Mouse (Mus musculus) T-cell, adult 2 months (primary cell): Measurements from ENCODE around the gene Shcbp1l.
A peak's percentile ranks its signal among the peaks of the same experiment; 100 is the strongest.
"Not testable (repeated sequence)": the region's sequence is repeated elsewhere in the genome, so short reads cannot be mapped to it uniquely, and the experiment has no call there.

ENCODE experiments used
- DNase-seq: peaks from one replicate; pipeline ENCODE4 v3.0.0; 2022; ENCODE audit warnings: low spot score

The Shcbp1l gene

DNA sequence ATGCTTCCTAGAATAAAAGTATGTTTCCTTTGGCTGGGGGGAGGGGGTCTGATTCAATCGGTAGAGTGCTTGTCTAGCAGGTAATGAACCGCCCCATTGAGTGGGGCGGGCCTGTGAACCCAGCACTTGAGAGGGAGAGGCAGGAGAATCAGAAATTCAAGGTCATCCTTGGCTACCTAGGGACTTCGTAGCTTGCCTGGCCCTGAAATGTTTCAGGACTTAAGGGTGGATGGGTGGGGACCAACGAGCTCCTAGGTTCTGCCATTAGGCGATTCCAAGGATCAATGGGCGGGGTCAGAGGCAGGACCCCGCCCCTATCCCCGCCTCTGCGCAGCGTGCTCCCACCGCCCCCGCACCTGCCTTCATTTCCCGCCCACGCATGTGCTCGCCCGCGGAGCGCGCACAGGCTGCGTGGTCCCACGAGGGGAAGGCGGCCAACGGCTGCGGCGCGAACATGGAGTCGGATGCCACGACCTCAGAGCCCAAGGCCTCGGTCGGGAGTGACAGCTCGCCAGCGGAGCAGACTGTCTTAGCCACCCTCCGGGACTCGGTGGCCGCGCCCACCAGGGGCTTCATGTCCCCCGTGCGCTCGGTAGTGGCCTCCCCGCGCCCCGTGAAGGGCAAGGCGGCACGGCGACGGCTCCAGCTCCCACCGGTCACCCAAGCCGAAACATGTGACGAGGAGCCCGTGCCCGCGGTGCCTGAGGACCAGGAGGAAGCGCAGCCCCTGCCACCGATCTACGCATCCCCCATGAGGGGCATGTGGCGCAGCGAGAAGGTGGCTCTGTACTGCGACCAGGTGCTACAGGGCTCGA, at the start of gene Shcbp1l:
Gene Shcbp1l (plus strand): TSS at position 393 of the 815 bp plus-strand sequence.
- DNase-seq = peak; percentile 74

DNA sequence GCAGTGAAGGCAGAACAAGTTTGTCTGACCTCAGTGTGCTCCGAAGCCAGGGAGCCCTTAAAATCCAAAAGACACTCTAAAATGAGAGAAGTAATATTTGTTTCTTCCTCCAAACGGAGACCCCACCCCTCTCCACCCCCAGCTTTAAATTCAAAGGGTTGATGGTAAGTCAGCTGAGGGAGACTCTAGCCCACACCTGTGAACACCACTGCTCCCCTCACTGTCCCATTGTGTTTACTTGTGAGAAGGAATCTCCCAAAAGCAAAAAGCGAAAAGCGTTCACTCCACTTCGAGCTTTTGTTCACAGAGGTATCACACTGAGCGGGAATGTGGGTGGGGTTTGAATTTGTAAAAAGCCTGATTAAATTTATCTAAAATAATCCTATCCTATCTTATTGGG, 48.5 kb upstream of the Shcbp1l start:
- no peak for DNase-seq

GRCm38 (mm10) chr1:153378587-153378986, 46.4 kb upstream of the Shcbp1l start:
- DNase-seq = no peak

GRCm38 (mm10) chr1:153379832-153380231, 45.1 kb upstream of the Shcbp1l start:
- DNase-seq = peak; percentile 27

DNA sequence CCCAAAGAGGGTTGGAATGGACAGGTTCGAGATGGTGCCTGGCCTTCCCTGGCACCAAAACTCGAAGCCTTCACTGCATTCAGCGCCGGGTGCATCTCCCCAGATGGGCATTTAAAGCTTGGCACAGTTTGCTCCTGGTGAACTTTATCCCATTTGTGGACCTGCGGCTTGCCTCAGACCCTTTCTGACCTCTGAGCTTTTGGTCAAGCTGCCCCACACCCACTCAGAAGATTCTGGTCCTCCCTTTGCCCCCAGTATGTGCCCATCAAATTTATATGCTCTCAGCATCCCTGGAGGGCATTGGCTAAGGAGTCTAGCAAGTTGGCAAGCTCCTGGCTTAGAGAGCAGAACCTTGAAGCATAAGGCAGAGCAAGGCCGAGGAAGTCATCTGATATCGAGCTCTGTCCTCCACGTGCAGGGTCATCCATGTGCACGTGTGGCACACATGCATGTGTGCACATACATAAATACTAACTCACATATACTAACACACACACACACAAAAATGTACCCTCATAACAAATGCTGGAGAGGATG, 44.1 kb upstream of the Shcbp1l start:
- DNase-seq = no peak

GRCm38 (mm10) chr1:153385081-153385480, 39.9 kb upstream of the Shcbp1l start:
- no peak for DNase-seq

DNA sequence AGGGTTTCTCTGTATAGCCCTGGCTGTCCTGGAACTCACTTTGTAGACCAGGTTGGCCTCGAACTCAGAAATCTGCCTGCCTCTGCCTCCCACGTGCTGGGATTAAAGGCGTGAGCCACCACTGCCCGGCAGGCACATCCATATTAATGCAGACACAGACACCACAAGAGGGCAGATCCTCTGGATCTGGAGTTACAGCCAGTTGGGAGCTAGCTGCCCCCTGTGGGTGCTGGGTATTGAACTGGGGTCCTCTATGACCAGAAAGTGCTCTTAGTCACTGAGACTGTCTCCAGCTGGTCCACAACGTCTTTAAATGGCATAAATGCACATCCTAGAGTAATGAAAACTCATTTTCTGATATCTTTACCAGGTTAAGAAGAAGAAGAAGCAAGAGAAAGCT, 39.3 kb upstream of the Shcbp1l start:
- not testable (repeated sequence) for DNase-seq

DNA sequence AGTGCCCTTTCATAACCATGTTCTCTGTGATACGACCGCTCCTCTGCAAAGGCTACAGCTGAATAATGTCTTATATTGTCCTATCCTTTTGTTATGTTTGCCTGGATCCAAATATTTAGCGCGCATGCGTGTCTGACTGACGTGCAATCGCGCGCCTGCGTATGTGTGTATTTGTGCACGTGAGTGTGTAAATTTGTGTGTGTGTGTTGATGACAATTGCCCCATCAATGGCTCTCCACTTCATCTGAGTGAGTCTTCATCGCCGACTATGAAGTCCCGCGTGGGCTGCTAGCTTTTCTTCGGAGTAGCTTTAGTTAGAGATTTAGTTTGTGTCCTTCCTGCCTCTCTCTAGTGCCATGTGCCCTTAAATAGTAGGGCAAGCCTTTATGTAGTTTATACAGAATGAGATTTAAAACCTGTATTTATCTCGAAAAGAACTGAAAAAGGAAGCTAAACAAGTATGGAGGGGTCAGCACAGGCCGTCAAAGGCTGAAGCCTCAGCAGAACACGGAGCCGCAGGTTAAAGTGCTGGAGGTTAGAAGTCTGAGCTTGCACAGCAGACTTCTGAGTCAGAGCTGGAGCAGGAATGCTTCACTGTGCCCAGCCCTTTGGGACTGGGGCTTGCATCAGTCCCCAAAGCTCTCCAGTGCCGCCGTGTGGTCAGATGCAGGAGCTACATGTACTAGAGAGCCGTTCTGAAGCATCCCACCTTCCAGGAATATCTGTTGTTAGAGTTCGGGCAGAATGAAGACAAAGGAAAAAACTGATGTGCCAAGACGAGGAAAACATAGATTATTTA, 38.5 kb upstream of the Shcbp1l start:
- DNase-seq = peak; percentile 48

- not testable (repeated sequence) for DNase-seq
These were observed 29.3 kb upstream of the Shcbp1l start for GRCm38 (mm10) chr1:153395706-153396105.

GRCm38 (mm10) chr1:153401765-153402164, 23.2 kb upstream of the Shcbp1l start:
- peak; percentile 24 for DNase-seq

DNA sequence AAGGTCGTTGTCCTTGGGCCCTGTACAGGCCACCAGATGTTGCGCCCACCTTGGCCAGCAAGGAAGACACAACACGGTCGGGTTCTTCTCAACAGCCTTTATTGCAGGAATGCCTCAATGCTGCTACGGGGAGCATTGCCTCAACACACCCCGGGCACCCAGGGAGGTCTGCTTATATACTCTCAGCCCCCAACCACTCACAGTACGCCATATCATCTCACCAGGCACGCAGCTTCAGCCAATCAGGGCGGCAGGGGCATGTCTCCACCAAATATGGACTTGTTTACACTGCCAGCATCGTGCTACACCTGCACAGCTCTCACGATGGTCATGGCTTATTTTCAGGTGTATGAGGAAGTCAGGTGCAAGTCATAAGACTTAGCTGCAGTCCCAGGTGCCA, 17.3 kb upstream of the Shcbp1l start:
- not testable (repeated sequence) for DNase-seq

- DNase-seq = not testable (repeated sequence)
These were observed 16.7 kb upstream of the Shcbp1l start for GRCm38 (mm10) chr1:153408296-153408695.

DNA sequence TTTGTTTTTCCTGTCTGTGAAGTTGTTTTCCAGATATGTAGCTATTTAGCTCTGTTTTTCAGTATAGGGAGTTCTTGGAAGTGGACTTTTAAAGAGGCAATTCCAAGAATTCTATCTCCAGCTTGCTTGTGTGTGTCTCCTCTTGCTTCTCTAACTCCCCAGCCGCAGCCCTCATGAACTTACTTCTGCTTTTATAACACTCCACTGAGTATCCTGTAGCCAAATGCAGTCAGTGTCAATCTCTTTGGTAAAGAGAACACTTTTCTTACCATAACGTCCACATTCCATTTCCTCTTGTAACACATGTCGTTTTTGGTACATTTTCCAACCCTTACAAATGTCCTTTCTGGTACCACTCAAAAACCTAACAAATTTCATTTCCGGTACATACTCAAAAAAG, 14.0 kb upstream of the Shcbp1l start:
- not testable (repeated sequence) for DNase-seq

- no peak for DNase-seq
These were observed 13.2 kb upstream of the Shcbp1l start for GRCm38 (mm10) chr1:153411723-153412122.

DNA sequence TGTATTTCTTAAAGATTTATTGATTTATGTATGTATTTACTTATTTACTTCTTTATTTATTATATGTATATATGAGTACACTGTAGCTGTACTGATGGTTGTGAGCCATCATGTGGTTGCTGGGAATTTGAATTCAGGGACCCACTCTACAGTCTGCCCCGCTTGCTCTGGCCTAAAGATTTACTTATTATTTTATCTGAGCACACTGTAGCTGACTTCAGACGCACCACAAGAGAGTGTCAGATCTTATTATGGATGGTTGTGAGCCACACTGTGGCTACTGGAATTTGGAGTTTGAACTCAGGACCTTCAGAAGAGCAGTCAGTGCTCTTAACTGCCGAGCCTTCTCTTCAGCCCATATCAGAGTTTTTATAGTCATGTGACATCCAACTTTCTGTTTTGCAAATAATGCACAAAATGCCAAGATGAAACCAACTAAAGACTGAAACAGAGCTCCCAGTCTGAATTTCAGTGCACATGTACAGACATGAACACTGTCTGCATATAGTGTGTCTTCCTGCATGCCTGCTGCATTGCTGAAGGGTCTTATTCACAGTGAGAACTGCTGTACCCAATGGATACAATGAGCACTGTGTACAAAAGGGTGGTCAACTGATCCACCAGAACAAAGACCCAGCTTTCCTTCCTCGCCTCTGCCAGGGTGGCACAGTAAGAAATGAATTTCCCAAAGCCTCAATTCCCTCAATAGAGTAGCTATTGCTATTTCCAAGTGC, 12.1 kb upstream of the Shcbp1l start:
- not testable (repeated sequence) for DNase-seq

- DNase-seq = peak; percentile 65
These were observed 11.5 kb upstream of the Shcbp1l start for GRCm38 (mm10) chr1:153413397-153414020.

DNA sequence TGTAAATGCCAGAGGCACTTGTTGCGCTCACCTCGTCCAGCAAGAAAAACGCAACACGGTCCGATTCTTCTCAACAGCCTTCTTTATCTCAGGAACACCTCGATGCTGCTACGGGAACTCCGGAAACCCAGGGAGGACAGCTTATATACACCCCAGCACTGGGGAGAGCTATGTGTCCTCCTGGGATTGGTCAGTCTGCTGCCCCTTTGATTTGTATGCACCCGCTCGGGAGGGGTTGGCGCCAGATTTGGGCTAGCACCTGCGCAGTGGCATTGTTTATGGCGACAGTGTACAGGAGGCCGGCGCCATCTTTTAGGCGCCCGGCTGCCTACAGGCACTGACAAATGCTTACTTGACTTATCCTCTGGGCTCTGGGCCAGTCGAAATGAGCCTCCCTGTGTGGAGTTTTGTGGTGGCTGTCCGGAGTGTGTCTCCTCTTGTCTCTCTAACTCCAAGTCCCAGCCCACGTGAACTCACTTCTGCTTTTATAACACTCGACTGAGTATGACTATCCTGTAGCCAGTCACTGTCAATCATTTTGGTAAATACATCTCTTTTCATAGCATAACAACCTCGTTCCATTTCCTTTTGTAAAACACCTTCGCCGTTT, 10.7 kb upstream of the Shcbp1l start:
- peak; percentile 99 for DNase-seq

DNA sequence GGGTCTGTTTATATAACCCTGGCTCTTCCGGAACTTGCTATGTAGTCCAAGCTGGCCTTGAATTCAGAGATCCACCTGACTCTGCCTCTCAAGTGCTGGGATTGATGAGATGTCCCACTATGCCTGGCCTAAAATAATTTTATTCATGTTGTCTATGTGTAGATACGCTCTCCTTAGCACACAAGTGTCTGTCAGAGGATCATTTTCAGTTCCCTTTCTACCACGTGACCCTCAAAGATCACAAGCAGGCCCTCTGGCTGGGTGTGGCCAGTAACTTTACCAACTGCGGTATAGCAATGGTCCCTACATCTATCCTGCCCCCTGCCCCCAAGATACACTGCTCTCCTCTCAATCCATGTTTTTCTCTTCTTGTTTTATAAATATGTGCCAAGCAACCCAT, 10.0 kb upstream of the Shcbp1l start:
- DNase-seq = peak; percentile 90

DNA sequence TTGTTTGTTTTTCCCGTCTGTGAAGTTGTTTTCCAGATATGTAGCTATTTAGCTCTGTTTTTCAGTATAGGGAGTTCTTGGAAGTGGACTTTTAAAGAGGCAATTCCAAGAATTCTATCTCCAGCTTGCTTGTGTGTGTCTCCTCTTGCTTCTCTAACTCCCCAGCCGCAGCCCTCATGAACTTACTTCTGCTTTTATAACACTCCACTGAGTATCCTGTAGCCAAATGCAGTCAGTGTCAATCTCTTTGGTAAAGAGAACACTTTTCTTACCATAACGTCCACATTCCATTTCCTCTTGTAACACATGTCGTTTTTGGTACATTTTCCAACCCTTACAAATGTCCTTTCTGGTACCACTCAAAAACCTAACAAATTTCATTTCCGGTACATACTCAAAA, 9.2 kb upstream of the Shcbp1l start:
- DNase-seq = not testable (repeated sequence)

DNA sequence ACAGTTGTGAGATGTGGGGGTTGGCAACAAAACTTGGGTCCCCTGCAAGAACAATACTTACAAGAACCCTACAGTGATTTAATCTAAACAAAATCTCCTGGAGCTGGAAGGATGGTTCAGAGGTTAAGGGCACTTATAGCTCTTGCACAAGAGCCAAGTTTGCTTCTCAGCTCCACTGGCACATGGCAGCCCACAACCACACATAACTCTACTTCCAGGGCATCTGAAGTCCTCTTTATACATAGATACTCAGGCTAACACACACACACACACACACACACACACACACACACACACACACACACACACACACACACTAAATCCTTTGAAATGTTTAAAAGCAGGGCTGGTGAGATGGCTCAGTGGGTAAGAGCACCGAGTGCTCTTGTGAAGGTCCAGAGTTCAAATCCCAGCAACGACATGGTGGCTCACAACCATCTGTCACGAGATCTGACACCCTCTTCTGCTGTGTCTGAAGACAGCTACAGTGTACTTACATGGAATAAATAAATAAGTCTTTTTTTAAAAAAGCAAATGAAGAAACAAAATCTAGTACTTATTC, 8.6 kb upstream of the Shcbp1l start:
- DNase-seq = not testable (repeated sequence)

DNA sequence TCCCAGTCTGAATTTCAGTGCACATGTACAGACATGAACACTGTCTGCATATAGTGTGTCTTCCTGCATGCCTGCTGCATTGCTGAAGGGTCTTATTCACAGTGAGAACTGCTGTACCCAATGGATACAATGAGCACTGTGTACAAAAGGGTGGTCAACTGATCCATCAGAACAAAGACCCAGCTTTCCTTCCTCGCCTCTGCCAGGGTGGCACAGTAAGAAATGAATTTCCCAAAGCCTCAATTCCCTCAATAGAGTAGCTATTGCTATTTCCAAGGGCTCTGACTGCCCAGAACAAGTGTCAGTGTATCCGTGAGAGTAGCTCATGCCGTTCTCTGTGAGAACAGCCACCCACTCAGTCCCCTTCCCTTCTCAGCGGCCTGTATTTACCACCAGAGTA, 7.2 kb upstream of the Shcbp1l start:
- peak; percentile 19 for DNase-seq
